Mouse (Mus musculus): ENCODE results near the gene Perm1. TPM values are rescaled to one million over a fixed set of nuclear protein-coding genes. Genes with fewer than 3 reads are reported as not detected.
A peak's percentile ranks its signal among the peaks of the same experiment; 100 is the strongest.

Perm1 gene
- polyA plus RNA-seq, 1 experiment = not detected

DNA sequence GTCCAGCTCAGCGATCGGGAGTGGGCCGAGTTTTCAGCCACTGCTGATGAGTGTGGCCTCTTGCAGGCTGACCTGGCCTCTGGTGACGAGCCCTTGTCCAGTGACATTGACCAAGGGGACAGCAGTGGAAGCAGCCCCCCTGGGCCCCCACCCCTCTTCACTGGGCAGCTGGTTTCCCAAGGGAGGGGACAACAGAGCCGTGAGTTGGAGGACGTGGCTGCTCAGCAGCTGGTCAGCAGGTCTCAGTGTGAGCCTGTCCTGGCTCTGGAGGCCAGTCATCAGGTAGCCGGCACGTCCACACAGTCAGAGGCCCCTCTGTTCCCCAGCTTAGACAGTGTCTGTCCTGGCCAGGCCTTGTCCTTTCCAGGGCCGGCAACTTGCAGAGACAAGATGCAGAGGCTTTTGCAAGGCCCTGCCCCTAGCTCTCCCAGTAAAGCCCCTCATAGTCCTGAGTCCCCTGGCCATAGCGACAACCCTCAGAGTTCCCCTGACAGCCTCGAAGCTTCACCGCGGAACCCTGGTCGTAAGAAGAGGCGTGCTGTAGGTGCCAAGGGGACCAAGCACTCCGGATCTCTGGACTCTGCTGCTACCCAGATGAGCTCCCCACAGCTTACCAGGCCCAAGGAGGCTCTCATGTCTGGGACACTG, 1.5 kb downstream of the Perm1 start:
- Histone ChIP-seq H3K27ac (ENCODE audit: insufficient read depth, low read length) (no peak overlapping the region), H3K27me3 (ENCODE audit: control insufficient read depth, insufficient read depth, low read length, poor library complexity, severe bottlenecking) (no peaks in the 10 kb centered on the region), H3K9me3 (replicated peaks; ENCODE audit: control insufficient read depth, insufficient read depth, low read length, poor library complexity, severe bottlenecking) (no peaks in the 10 kb centered on the region), H3K4me3 (ENCODE audit: low read depth, low read length) (no peak overlapping the region), H3K36me3 (ENCODE audit: control insufficient read depth, insufficient read depth, low read length, poor library complexity, severe bottlenecking) (no peaks in the 10 kb centered on the region), H3K4me1 (ENCODE audit: control insufficient read depth, insufficient read depth, low read length) (no peaks in the 10 kb centered on the region), H3K9ac (ENCODE audit: low read depth, poor library complexity, severe bottlenecking) (no peak overlapping the region)
- TF ChIP-seq EP300 (IDR thresholded peaks at IDR 0.05; ENCODE audit: insufficient read depth, low read depth, low read length) (no peak), CTCF (IDR thresholded peaks at IDR 0.05; ENCODE audit: low read depth, low read length) (no peak), POLR2A (IDR thresholded peaks at IDR 0.05; ENCODE audit: insufficient read depth, low read length) (no peak)

GRCm38 (mm10) chr4:156217838-156218237, 2.2 kb downstream of the Perm1 start:
- no peaks in the 10 kb centered on the region for H3K9me3 ChIP-seq (replicated peaks; ENCODE audit: control insufficient read depth, insufficient read depth, low read length, poor library complexity, severe bottlenecking)
- H3K4me3 ChIP-seq (ENCODE audit: low read depth, low read length) = no peak overlapping the region
- no peak overlapping the region for H3K27ac ChIP-seq (ENCODE audit: insufficient read depth, low read length)
- H3K9ac ChIP-seq (ENCODE audit: low read depth, poor library complexity, severe bottlenecking) = no peak overlapping the region
- H3K36me3 ChIP-seq (ENCODE audit: control insufficient read depth, insufficient read depth, low read length, poor library complexity, severe bottlenecking) = no peaks in the 10 kb centered on the region
- H3K4me1 ChIP-seq (ENCODE audit: control insufficient read depth, insufficient read depth, low read length) = no peaks in the 10 kb centered on the region
- no peak for TF ChIP-seq POLR2A (IDR thresholded peaks at IDR 0.05; ENCODE audit: insufficient read depth, low read length)
- TF ChIP-seq EP300 (IDR thresholded peaks at IDR 0.05; ENCODE audit: insufficient read depth, low read depth, low read length) = no peak
- no peak for TF ChIP-seq CTCF (IDR thresholded peaks at IDR 0.05; ENCODE audit: low read depth, low read length)
- no peaks in the 10 kb centered on the region for H3K27me3 ChIP-seq (ENCODE audit: control insufficient read depth, insufficient read depth, low read length, poor library complexity, severe bottlenecking)

DNA sequence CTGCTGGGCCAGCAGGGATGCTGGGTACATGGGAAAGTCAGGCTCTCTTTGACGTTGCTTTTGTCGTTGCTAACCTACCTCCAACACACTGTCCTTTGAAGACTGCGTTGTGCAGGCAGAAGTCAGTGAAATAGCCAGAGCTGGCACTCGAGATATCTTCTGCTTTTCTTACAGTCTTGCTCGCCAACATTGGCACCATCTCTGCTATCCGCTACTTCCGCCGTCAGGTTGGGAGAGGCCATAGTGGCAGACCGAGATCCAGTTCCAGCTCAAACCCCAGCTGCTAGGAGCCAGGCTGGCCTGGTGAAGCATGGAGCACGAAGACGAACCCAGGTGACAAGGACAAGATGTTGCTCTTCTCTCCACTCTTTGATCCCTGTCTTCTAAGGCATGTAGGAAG, 4.3 kb downstream of the Perm1 start:
- H3K4me3 ChIP-seq (ENCODE audit: low read depth, low read length) = no peak overlapping the region
- H3K4me1 ChIP-seq (ENCODE audit: control insufficient read depth, insufficient read depth, low read length) = no peaks in the 10 kb centered on the region
- TF ChIP-seq POLR2A (IDR thresholded peaks at IDR 0.05; ENCODE audit: insufficient read depth, low read length) = no peak
- TF ChIP-seq EP300 (IDR thresholded peaks at IDR 0.05; ENCODE audit: insufficient read depth, low read depth, low read length) = no peak
- no peak for TF ChIP-seq CTCF (IDR thresholded peaks at IDR 0.05; ENCODE audit: low read depth, low read length)
- H3K9me3 ChIP-seq (replicated peaks; ENCODE audit: control insufficient read depth, insufficient read depth, low read length, poor library complexity, severe bottlenecking) = no peaks in the 10 kb centered on the region
- H3K36me3 ChIP-seq (ENCODE audit: control insufficient read depth, insufficient read depth, low read length, poor library complexity, severe bottlenecking) = no peaks in the 10 kb centered on the region
- H3K9ac ChIP-seq (ENCODE audit: low read depth, poor library complexity, severe bottlenecking) = no peak overlapping the region
- no peaks in the 10 kb centered on the region for H3K27me3 ChIP-seq (ENCODE audit: control insufficient read depth, insufficient read depth, low read length, poor library complexity, severe bottlenecking)
- H3K27ac ChIP-seq (ENCODE audit: insufficient read depth, low read length) = no peak overlapping the region

DNA sequence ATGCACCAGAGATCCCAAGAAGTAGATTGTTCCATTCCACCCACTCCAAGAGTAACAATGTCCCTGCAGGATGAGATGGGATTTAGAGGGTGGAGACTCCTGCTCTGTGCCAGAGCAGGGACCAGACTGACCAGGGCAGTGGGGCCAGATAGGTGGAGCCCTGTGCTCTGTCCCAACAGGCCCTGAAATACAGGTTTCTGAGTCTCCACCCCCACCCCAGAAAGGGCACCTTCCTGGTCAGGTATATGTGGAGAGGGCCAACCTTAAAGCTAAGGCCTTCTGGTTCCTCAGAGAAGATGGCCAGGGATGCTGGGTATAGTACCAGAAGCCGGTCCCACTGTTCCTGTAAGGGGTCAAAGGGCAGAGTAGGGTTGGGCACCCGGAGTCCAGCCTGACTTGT, 8.6 kb downstream of the Perm1 start:
- H3K9me3 ChIP-seq (replicated peaks; ENCODE audit: control insufficient read depth, insufficient read depth, low read length, poor library complexity, severe bottlenecking) = no peaks in the 10 kb centered on the region
- H3K27me3 ChIP-seq (ENCODE audit: control insufficient read depth, insufficient read depth, low read length, poor library complexity, severe bottlenecking) = no peaks in the 10 kb centered on the region
- H3K4me1 ChIP-seq (ENCODE audit: control insufficient read depth, insufficient read depth, low read length) = no peaks in the 10 kb centered on the region
- TF ChIP-seq POLR2A (IDR thresholded peaks at IDR 0.05; ENCODE audit: insufficient read depth, low read length) = no peak
- no peaks in the 10 kb centered on the region for H3K36me3 ChIP-seq (ENCODE audit: control insufficient read depth, insufficient read depth, low read length, poor library complexity, severe bottlenecking)
- no peak overlapping the region for H3K4me3 ChIP-seq (ENCODE audit: low read depth, low read length)
- no peak overlapping the region for H3K9ac ChIP-seq (ENCODE audit: low read depth, poor library complexity, severe bottlenecking)
- no peak overlapping the region for H3K27ac ChIP-seq (ENCODE audit: insufficient read depth, low read length)

- no peaks in the 10 kb centered on the region for H3K4me1 ChIP-seq (ENCODE audit: control insufficient read depth, insufficient read depth, low read length)
- no peaks in the 10 kb centered on the region for H3K9me3 ChIP-seq (replicated peaks; ENCODE audit: control insufficient read depth, insufficient read depth, low read length, poor library complexity, severe bottlenecking)
- TF ChIP-seq EP300 (IDR thresholded peaks at IDR 0.05; ENCODE audit: insufficient read depth, low read depth, low read length) (no peak), CTCF (IDR thresholded peaks at IDR 0.05; ENCODE audit: low read depth, low read length) (no peak), POLR2A (IDR thresholded peaks at IDR 0.05; ENCODE audit: insufficient read depth, low read length) (no peak)
- H3K9ac ChIP-seq (ENCODE audit: low read depth, poor library complexity, severe bottlenecking) = peak overlapping the region; percentile 16; the same call in 1 of the 2 replicates
- no peaks in the 10 kb centered on the region for H3K27me3 ChIP-seq (ENCODE audit: control insufficient read depth, insufficient read depth, low read length, poor library complexity, severe bottlenecking)
- no peak overlapping the region for H3K27ac ChIP-seq (ENCODE audit: insufficient read depth, low read length)
- no peaks in the 10 kb centered on the region for H3K36me3 ChIP-seq (ENCODE audit: control insufficient read depth, insufficient read depth, low read length, poor library complexity, severe bottlenecking)
- peak overlapping the region; percentile 59 for H3K4me3 ChIP-seq (ENCODE audit: low read depth, low read length)
Measured at GRCm38 (mm10) chr4:156227752-156228392, 12.2 kb downstream of the Perm1 start.

DNA sequence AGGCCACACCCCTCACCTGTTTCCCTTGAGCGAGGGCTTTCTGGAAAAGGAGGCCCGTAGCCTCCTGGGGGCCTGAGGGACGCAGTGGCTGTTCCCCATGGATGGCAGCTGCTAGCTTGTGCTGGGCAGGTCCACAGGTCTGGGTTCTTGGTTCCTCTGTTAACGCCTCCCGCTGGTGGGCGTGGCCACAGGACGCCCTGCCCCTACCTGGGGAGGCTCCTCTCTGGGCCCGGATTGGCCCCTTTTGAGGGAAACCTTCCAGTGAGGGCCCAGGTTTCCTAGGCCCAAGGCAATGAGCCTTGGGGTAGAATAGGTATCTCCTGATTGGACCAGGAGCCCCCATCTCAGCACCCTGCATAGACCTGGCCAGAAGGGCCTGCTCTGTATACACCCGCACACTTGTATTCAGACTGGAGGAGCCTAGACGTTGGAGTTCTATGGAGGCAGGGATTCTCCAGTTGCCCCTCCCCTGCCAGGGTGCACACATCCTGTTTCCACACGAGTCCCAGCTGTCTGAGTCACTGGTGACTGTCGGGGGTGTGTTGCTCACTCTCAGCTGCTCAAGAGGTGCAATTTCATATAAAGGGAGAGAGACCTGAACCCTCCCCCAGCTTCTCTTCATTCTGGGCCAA, 12.8 kb downstream of the Perm1 start:
- peak overlapping the region; percentile 16; the same call in 1 of the 2 replicates for H3K9ac ChIP-seq (ENCODE audit: low read depth, poor library complexity, severe bottlenecking)
- H3K9me3 ChIP-seq (replicated peaks; ENCODE audit: control insufficient read depth, insufficient read depth, low read length, poor library complexity, severe bottlenecking) = no peaks in the 10 kb centered on the region
- TF ChIP-seq EP300 (IDR thresholded peaks at IDR 0.05; ENCODE audit: insufficient read depth, low read depth, low read length) = no peak
- no peaks in the 10 kb centered on the region for H3K36me3 ChIP-seq (ENCODE audit: control insufficient read depth, insufficient read depth, low read length, poor library complexity, severe bottlenecking)
- no peaks in the 10 kb centered on the region for H3K4me1 ChIP-seq (ENCODE audit: control insufficient read depth, insufficient read depth, low read length)
- peak overlapping the region; percentile 59 for H3K4me3 ChIP-seq (ENCODE audit: low read depth, low read length)
- no peak overlapping the region for H3K27ac ChIP-seq (ENCODE audit: insufficient read depth, low read length)
- no peaks in the 10 kb centered on the region for H3K27me3 ChIP-seq (ENCODE audit: control insufficient read depth, insufficient read depth, low read length, poor library complexity, severe bottlenecking)

All from ES-Bruce4 (cell line).